Mouse (Mus musculus): ENCODE data around the gene P2ry12. TPM values are rescaled to one million over a fixed set of nuclear protein-coding genes. Genes with fewer than 3 reads are reported as not detected.

Gene P2ry12
- polyA plus RNA-seq, 1 experiment from 2014 or later: not detected

GRCm38 (mm10) chr3:59248031-59248430 lies 14.6 kb downstream of the P2ry12 start:
- ATAC-seq: peak; percentile 57
- DNase-seq (ENCODE audit: low read depth, low spot score): peak; percentile 53
- CTCF ChIA-PET: interaction anchor here (1.0 to 1.5 kb wide), 5 partner anchors 11 to 128 kb away, joined by 3 to 4 read pairs (median 3); no protein-coding TSS in a partner anchor
- POLR2A ChIA-PET: interaction anchor here (0.8 kb wide), 1 partner anchor 90 kb away, joined by 3 read pairs; no protein-coding TSS in a partner anchor
- no peaks in the 10 kb centered on the region for H3K27me3 ChIP-seq
- no peak for TF ChIP-seq CTCF (IDR thresholded peaks at IDR 0.05)
- in situ Hi-C loops (cut with MboI; ENCODE audit: low pct_unique_long_range_greater_than_20kb): no loop called here

GRCm38 (mm10) chr3:59243384-59243783 lies 19.3 kb downstream of the P2ry12 start:
- no peak for DNase-seq (ENCODE audit: low read depth, low spot score)

GRCm38 (mm10) chr3:59234878-59235277 lies 27.8 kb downstream of the P2ry12 start:
- TF ChIP-seq CTCF (IDR thresholded peaks at IDR 0.05): no peak
- in situ Hi-C loops (cut with MboI; ENCODE audit: low pct_unique_long_range_greater_than_20kb): no loop called here
- DNase-seq (ENCODE audit: low read depth, low spot score): no peak
- ChIA-PET POLR2A (no interaction called here), CTCF (interaction anchor here (1.2 to 2.1 kb wide), 2 partner anchors 8 to 13 kb away, joined by 4 to 9 read pairs; no protein-coding TSS in a partner anchor)
- H3K27me3 ChIP-seq: no peaks in the 10 kb centered on the region
- ATAC-seq: no peak

More at GRCm38 (mm10) chr3:59243384-59243783, 19.3 kb downstream of the P2ry12 start:
- in situ Hi-C loops (cut with MboI; ENCODE audit: low pct_unique_long_range_greater_than_20kb): no loop called here
- no peak for ATAC-seq
- ChIA-PET POLR2A (no interaction called here), CTCF (interaction anchor here (0.9 to 2.1 kb wide), 5 partner anchors 9 to 24 kb away, joined by 4 to 5 read pairs (median 4); no protein-coding TSS in a partner anchor)
- no peaks in the 10 kb centered on the region for H3K27me3 ChIP-seq
- no peak for TF ChIP-seq CTCF (IDR thresholded peaks at IDR 0.05)

DNA sequence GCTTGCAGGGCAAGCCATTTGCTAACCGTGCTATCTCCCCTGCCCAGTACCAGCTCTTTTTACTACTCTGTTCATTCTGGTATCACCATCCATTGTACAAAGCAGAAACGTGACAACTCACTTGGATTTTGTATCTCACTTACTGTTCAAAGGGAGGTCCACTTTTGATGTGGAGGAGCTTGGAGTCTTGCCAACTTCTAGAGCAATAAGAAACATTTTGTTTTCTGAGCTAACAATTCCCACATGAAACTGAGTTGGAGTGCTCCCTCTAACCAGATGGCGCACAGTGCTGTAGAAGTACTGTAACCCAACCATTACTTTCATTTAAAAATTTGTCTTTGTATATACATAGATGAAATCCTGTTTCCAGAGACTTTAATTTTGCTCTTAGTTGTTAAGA lies 31.8 kb downstream of the P2ry12 start:
- in situ Hi-C loops (cut with MboI; ENCODE audit: low pct_unique_long_range_greater_than_20kb): no loop called here
- no peak for TF ChIP-seq CTCF (IDR thresholded peaks at IDR 0.05)
- no peaks in the 10 kb centered on the region for H3K27me3 ChIP-seq
- ATAC-seq: no peak
- CTCF ChIA-PET: interaction anchor here (1.0 kb wide), 1 partner anchor 110 kb away, joined by 3 read pairs; no protein-coding TSS in a partner anchor
- POLR2A ChIA-PET: no interaction called here
- DNase-seq (ENCODE audit: low read depth, low spot score): no peak

- DNase-seq (ENCODE audit: low read depth, low spot score): no peak
- POLR2A ChIA-PET: no interaction called here
- TF ChIP-seq CTCF (IDR thresholded peaks at IDR 0.05): no peak
- no peaks in the 10 kb centered on the region for H3K27me3 ChIP-seq
- in situ Hi-C loops (cut with MboI; ENCODE audit: low pct_unique_long_range_greater_than_20kb): no loop called here
- CTCF ChIA-PET: no interaction called here
- ATAC-seq: no peak
Measured at GRCm38 (mm10) chr3:59228730-59229551, 33.7 kb downstream of the P2ry12 start.

- ATAC-seq (no peak), DNase-seq (ENCODE audit: low read depth, low spot score) (no peak)
- ChIA-PET CTCF (no interaction called here), POLR2A (no interaction called here)
- TF ChIP-seq CTCF (IDR thresholded peaks at IDR 0.05): no peak
- H3K27me3 ChIP-seq: no peaks in the 10 kb centered on the region
- in situ Hi-C loops (cut with MboI; ENCODE audit: low pct_unique_long_range_greater_than_20kb): no loop called here
Measured at GRCm38 (mm10) chr3:59227696-59228095, 35.0 kb downstream of the P2ry12 start.

DNA sequence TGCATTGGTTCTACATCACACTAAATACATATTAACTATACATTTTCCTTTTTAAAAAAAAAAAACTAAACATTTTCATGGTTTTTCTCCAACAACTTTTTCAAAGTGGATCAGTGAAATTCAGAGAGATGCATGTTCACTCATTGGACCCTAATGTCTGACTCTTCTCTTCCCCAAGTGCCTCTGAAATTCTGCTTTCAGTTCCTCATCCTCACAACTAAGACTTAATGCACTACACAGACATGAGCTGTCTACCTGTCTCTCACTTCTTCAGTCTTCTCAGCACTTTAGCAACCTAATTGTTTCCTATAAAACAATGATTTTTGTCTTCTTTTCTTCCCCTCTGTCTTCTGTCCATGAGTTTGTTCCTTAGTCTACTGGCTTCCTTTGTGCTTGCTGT lies 37.3 kb downstream of the P2ry12 start:
- no peak for ATAC-seq
- in situ Hi-C loops (cut with MboI; ENCODE audit: low pct_unique_long_range_greater_than_20kb): no loop called here
- POLR2A ChIA-PET: no interaction called here
- CTCF ChIA-PET: interaction anchor here (1.6 to 2.0 kb wide), 2 partner anchors 14 to 105 kb away, joined by 5 to 6 read pairs; no protein-coding TSS in a partner anchor
- H3K27me3 ChIP-seq: no peaks in the 10 kb centered on the region
- no peak for TF ChIP-seq CTCF (IDR thresholded peaks at IDR 0.05)
- no peak for DNase-seq (ENCODE audit: low read depth, low spot score)

DNA sequence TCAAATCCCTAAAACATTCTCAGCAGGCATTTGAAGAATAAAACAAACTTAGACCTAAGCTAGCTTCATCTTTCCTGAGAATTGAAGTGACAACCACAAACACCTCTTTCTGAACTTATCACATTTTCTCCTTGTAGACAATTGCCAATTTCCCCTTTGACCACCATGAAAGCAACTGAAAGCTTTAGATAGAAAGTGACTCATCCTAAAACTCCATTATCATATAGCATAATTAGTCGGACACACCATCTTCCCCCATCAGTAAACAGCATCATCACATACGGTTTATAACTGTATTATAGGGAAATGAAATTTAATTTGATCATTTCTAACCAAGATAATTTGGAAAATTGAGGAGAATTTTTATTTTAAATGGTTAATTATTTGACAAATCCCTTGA lies 40.4 kb downstream of the P2ry12 start:
- CTCF ChIA-PET: interaction anchor here (1.0 to 2.5 kb wide), 8 partner anchors 9 to 102 kb away, joined by 3 to 9 read pairs (median 3); no protein-coding TSS in a partner anchor

DNA sequence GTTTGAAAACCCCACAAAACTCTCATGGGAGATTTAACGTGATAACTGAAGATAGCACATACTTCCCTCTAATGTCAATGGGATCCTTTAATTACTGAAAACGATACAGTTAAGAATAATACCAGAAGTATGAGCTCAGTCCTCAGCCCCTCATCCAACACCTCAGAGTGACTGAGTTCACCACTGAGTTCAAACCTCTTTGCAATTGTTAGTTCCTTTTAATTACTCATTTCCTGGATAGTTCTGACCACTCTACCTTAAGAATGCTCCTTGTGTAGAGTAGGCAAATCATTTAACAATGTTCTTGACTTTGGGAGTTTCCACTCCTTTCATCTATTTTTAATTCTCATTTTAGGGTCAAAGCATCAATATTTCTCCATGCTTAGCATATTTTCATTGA lies 43.3 kb downstream of the P2ry12 start:
- ATAC-seq (peak; percentile 21), DNase-seq (ENCODE audit: low read depth, low spot score) (no peak)
- H3K27me3 ChIP-seq: no peaks in the 10 kb centered on the region
- in situ Hi-C loops (cut with MboI; ENCODE audit: low pct_unique_long_range_greater_than_20kb): no loop called here
- ChIA-PET POLR2A (no interaction called here), CTCF (no interaction called here)
- no peak for TF ChIP-seq CTCF (IDR thresholded peaks at IDR 0.05)

More for the DNA sequence above, 40.4 kb downstream of the P2ry12 start:
- no peak for TF ChIP-seq CTCF (IDR thresholded peaks at IDR 0.05)
- DNase-seq (ENCODE audit: low read depth, low spot score) (no peak), ATAC-seq (no peak)
- no peaks in the 10 kb centered on the region for H3K27me3 ChIP-seq
- in situ Hi-C loops (cut with MboI; ENCODE audit: low pct_unique_long_range_greater_than_20kb): no loop called here
- POLR2A ChIA-PET: interaction anchor here (1.6 kb wide), 1 partner anchor 18 kb away, joined by 3 read pairs; no protein-coding TSS in a partner anchor

DNA sequence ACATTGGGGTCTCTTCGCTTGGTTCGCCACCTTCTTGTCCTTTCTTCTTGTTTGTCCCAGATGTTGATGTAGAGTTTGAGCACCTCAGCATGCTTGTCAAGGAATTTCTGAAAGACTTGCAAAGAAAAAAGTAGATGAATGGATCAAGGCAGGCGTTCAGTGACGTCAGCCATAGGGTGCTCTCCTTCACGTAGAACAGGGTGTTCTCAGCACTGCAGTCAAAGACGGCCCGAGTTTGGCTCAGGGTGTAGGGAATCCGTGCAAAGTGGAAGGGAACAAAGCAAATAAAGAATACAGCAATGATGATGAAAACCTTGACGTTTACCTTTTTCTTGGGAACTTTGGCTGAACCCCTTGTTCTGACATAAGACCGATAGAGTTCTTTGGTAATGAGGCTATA lies 45.5 kb downstream of the P2ry12 start:
- H3K27me3 ChIP-seq: no peaks in the 10 kb centered on the region
- ATAC-seq (no peak), DNase-seq (ENCODE audit: low read depth, low spot score) (no peak)
- CTCF ChIA-PET: no interaction called here
- in situ Hi-C loops (cut with MboI; ENCODE audit: low pct_unique_long_range_greater_than_20kb): no loop called here
- TF ChIP-seq CTCF (IDR thresholded peaks at IDR 0.05): no peak
- POLR2A ChIA-PET: no interaction called here

- no peaks in the 10 kb centered on the region for H3K27me3 ChIP-seq
- in situ Hi-C loops (cut with MboI; ENCODE audit: low pct_unique_long_range_greater_than_20kb): no loop called here
- DNase-seq (ENCODE audit: low read depth, low spot score) (no peak), ATAC-seq (no peak)
- TF ChIP-seq CTCF (IDR thresholded peaks at IDR 0.05): no peak
- ChIA-PET POLR2A (no interaction called here), CTCF (interaction anchor here (0.6 to 1.9 kb wide), 4 partner anchors 11 to 109 kb away, joined by 3 to 4 read pairs (median 4); no protein-coding TSS in a partner anchor)
Measured at GRCm38 (mm10) chr3:59212404-59212803, 50.3 kb downstream of the P2ry12 start.

Data from Patski (cell line).